Mouse (Mus musculus) intestine, embryonic 15.5 days (tissue): Measurements from ENCODE around the gene Tpst1. TPM values are rescaled to one million over a fixed set of nuclear protein-coding genes. Genes with fewer than 3 reads are reported as not detected.
A peak's percentile ranks its signal among the peaks of the same experiment; 100 is the strongest.

ENCODE experiments used
- ATAC-seq: fragments of 200-750 bp; cut with Nextera tagmentation; 2 replicates; pipeline ENCODE4 v1.8.0; 2017; ENCODE audit warnings: moderate TSS enrichment, moderate library complexity
- H3K27ac ChIP-seq: fragments of 300-500 bp; sonication (generic); 2 replicates; pipeline ENCODE4 v1.5.1; 2015; ENCODE audit warnings: mild to moderate bottlenecking, inconsistent platforms
- H3K27me3 ChIP-seq: fragments of 300-500 bp; sonication (generic); replicated peaks from 2 replicates; pipeline ENCODE4 v1.6.1; 2015; ENCODE audit warnings: inconsistent platforms
- H3K36me3 ChIP-seq: fragments of 300-500 bp; sonication (generic); 2 replicates; pipeline ENCODE4 v1.6.1; 2015; ENCODE audit warnings: inconsistent platforms
- H3K4me1 ChIP-seq: fragments of 300-500 bp; sonication (generic); replicated peaks from 2 replicates; pipeline ENCODE4 v1.6.1; 2015; ENCODE audit warnings: inconsistent platforms
- H3K4me2 ChIP-seq: fragments of 300-500 bp; sonication (generic); replicated peaks from 2 replicates; pipeline ENCODE4 v1.6.1; 2015; ENCODE audit warnings: mild to moderate bottlenecking, inconsistent platforms
- H3K4me3 ChIP-seq: fragments of 300-500 bp; sonication (generic); replicated peaks from 2 replicates; pipeline ENCODE4 v1.5.1; 2015; ENCODE audit warnings: inconsistent platforms
- H3K9ac ChIP-seq: fragments of 300-500 bp; sonication (generic); 2 replicates; pipeline ENCODE4 v1.6.1; 2015; ENCODE audit warnings: inconsistent platforms
- H3K9me3 ChIP-seq: fragments of 300-500 bp; sonication (generic); 2 replicates; pipeline ENCODE4 v1.6.1; 2016; ENCODE audit warnings: inconsistent platforms
- WGBS: fragments of 180-500 bp; shearing (Covaris S2); methylation state at CpG from one replicate; pipeline ENCODE4 v1.1.7; 2015; 5-methylcytosine and 5-hydroxymethylcytosine counted together
- polyA plus RNA-seq: library from polyadenylated mRNA; unstranded; fragments of >200 nt; fragmentation: Nextera tagmentation; extraction: Ambion mirVana; gene quantifications from 2 replicates; pipeline ENCODE4 v1.2.1, GENCODE M21; 2015

Gene Tpst1
- polyA plus RNA-seq, 1 experiment from 2014 or later = 59.8 TPM

DNA sequence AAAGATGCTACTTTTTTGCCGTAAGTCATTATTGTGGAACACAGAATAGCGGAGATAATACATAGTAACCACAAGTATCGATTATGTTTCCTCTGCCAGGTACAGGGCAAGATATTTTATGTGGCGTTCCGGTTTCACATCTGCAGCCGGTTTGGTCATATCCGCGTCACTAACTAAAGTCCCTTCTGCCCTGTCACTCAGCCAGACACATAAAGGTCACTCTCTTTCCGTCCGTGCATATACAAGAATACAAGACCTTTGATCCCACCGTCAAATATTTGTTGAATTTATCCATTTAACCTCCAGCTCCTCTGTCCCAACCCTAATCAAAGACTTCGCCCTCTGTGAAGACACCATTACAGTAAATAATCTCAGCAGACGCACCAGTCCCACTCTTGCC is 63.5 kb downstream of the Tpst1 start:
- Histone ChIP-seq H3K9ac (no peak overlapping the region), H3K27ac (no peak overlapping the region), H3K36me3 (no peaks in the 10 kb centered on the region), H3K27me3 (no peaks in the 10 kb centered on the region), H3K4me1 (no peaks in the 10 kb centered on the region), H3K4me3 (no peak overlapping the region), H3K4me2 (no peak overlapping the region), H3K9me3 (no peaks in the 10 kb centered on the region)
- 93% methylated on average over 13 of the region's 13 CpGs for whole genome bisulfite sequencing
- no peak for ATAC-seq

DNA sequence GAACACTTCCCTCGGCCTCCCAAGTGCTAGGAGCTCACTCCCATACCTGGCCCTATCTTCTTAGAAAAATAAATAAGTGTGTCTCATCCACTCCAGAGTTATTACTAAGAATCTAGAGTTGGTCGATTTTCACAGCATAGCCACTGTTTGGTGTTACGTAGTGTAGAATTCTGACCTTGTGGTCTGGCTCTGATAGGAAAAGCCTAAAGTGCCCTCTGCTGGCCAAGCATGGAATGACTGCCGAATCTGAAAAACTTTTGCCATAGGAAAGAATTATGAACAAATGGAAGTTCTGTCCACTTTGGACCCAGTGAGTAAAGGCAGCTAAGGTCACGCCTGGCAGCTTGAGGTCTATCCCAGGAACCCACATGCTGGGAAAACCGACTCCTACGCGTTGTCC is 66.3 kb downstream of the Tpst1 start:
- no peak overlapping the region for H3K4me2 ChIP-seq

DNA sequence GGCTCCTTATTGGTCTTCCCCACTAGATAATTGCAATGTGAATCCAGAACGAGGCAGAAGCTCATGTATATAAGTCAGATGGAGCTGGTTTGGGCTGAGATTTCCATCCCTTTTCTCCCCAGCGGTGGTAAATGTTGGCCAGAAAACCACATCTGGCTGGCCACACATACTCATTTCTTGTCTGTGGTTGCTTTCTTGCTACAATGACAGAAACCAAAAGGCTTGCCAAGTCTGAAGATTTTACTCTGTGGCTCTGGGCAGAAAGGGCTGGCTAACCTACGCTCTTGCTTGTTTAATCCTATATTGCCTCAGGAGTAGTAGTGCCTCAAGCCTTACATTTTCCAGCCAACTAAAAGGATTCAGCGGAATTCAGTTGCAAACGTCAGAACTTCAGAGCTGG is 68.0 kb downstream of the Tpst1 start:
- peaks cover 11% of the 10 kb centered on the region for H3K4me1 ChIP-seq
- WGBS = 83% methylated on average over 5 of the region's 5 CpGs
- H3K4me3 ChIP-seq = no peak overlapping the region
- H3K27ac ChIP-seq = no peak overlapping the region
- no peaks in the 10 kb centered on the region for H3K27me3 ChIP-seq
- H3K4me2 ChIP-seq = no peak overlapping the region
- no peaks in the 10 kb centered on the region for H3K9me3 ChIP-seq
- H3K9ac ChIP-seq = no peak overlapping the region
- ATAC-seq = no peak
- H3K36me3 ChIP-seq = no peaks in the 10 kb centered on the region

More for the DNA sequence above, 66.3 kb downstream of the Tpst1 start:
- Histone ChIP-seq H3K9ac (no peak overlapping the region), H3K36me3 (no peaks in the 10 kb centered on the region), H3K9me3 (no peaks in the 10 kb centered on the region), H3K4me1 (peaks cover 6% of the 10 kb centered on the region), H3K27me3 (no peaks in the 10 kb centered on the region), H3K27ac (no peak overlapping the region), H3K4me3 (no peak overlapping the region)
- no peak for ATAC-seq
- 25% methylated on average over 8 of the region's 8 CpGs for WGBS

DNA sequence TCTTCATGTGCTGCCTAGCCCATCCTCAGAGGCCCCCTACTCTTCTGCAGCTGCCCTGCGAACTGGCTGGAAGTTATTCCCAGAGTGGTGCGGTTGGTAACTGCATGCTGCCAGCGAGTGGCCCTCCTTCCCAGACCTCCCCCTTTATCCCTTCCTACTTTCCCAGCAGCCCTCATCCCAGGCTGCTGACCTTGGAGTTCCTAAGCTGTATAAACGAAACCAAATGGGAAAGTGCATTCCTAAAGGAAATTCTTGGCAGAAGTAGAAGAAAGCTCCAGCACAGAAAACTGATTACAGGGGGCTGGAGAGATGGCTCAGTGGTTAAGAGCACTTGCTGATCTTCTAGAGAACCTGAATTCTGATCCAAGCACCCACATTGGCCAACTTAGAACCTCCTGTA is 68.9 kb downstream of the Tpst1 start:
- H3K4me2 ChIP-seq = no peak overlapping the region
- H3K4me1 ChIP-seq = peaks cover 11% of the 10 kb centered on the region
- H3K9ac ChIP-seq = no peak overlapping the region
- ATAC-seq = no peak
- H3K27me3 ChIP-seq = no peaks in the 10 kb centered on the region
- H3K27ac ChIP-seq = no peak overlapping the region
- H3K36me3 ChIP-seq = no peaks in the 10 kb centered on the region
- WGBS = 44% methylated on average over 4 of the region's 4 CpGs
- no peak overlapping the region for H3K4me3 ChIP-seq
- H3K9me3 ChIP-seq = no peaks in the 10 kb centered on the region

DNA sequence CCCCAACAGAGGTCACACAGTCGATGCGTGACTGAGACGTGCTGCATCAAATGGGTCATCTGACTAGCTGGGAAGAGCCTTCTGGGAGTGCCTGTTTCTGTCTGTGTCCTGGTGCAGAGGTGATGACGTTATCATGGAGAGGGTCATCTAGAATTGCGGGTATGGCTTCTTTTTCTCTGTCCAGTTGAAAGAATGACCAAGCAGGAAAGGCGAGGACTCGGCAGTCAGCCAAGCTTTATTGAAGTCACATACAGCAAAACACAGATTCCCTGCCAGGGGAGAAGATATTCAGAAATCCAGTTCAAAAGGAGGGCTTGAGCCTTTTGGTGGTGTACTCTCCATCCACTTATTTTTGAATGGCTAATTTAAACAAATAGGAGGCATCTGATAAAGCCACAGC is 70.0 kb downstream of the Tpst1 start:
- Histone ChIP-seq H3K9ac (no peak overlapping the region), H3K4me1 (peaks cover 11% of the 10 kb centered on the region), H3K9me3 (no peaks in the 10 kb centered on the region), H3K27me3 (no peaks in the 10 kb centered on the region), H3K36me3 (no peaks in the 10 kb centered on the region), H3K4me3 (no peak overlapping the region), H3K4me2 (no peak overlapping the region), H3K27ac (no peak overlapping the region)
- ATAC-seq = no peak
- WGBS = 92% methylated on average over 7 of the region's 7 CpGs

DNA sequence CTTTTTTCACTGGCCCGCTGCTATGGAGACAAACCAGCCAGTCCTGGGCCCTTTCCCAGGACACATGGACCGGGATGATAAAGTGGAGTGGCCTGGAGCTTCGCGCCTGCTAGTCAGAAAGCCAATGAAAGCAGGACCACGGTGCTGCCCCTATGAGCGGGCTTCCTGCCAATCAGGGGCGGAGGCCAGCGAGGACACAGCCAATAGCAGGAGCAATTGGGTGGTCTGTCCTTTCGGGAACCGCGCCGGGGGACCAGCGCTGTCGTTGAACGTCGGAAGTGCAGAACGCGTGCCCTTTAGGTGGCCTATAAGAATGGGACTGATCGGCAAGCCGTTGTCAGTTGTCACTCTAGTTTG is 70.8 kb downstream of the Tpst1 start:
- 5% methylated on average over 20 of the region's 20 CpGs for WGBS
- no peaks in the 10 kb centered on the region for H3K9me3 ChIP-seq
- no peaks in the 10 kb centered on the region for H3K27me3 ChIP-seq
- H3K36me3 ChIP-seq = no peaks in the 10 kb centered on the region
- H3K9ac ChIP-seq = peak overlapping the region; percentile 35
- peak overlapping the region; percentile 61; the same call in 1 of the 2 replicates for H3K27ac ChIP-seq
- H3K4me1 ChIP-seq = peaks cover 11% of the 10 kb centered on the region
- ATAC-seq = peak; percentile 32
- peak overlapping the region; percentile 96 for H3K4me2 ChIP-seq
- peak overlapping the region; percentile 62 for H3K4me3 ChIP-seq

DNA sequence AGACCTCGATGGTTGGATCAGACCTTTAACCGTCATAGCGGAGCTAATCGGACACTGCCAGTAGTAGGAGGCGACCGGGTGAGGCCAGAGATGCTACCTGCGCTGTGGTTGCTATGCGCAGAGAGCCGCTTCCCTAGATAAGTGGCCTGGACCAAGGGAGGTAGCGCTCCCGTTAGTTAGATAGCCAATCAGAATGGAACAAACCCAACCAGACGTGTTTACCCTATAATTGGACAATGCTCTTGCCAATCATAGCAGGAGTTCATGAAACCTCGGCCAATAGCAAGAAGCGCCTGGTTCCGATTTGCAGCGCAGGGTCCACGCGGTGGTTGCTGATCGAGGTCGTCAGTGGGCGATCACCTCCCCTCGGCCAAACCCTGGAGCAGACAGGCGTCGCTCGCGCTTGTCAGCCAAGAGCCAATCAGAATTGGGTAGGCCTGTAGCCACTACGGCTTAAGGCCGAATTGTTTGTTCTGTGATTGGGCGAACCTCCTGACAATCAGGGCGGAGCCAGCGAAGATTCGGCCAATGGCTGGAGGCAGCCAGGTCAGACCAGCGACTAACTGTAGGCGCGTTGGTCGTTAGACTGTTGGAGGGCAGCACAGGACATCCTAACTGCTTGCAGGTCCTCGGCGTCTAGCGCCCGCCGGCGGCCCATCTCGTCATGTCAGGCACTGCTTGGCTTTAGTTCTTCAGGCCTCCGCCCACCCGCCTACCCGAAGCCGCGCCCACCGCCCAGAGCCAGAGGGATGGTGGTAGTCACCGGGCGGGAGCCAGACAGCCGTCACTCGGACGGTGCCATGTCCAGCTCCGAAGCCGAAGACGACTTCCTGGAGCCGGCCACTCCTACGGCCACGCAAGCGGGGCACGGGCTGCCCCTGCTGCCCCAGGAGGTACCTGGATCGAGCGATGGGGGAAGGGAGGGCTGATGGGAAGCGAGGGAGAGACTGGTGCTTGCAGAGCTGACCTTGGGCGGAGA is 71.5 kb downstream of the Tpst1 start, which contains the start of gene Kctd7:
Gene Kctd7 (plus strand): TSS at position 528 of the 979 bp plus-strand sequence.
- peak within 1 kb of the TSS; percentile 96 for H3K4me2 ChIP-seq
- H3K4me3 ChIP-seq = peak within 1 kb of the TSS; percentile 62
- peak; percentile 99 for ATAC-seq
- H3K9ac ChIP-seq = peak within 1 kb of the TSS; percentile 77
- H3K4me1 ChIP-seq = peaks cover 11% of the 10 kb centered on the region
- H3K27me3 ChIP-seq = no peaks in the 10 kb centered on the region
- WGBS = under 1% methylated on average over 66 of the region's 66 CpGs
- H3K9me3 ChIP-seq = no peaks in the 10 kb centered on the region
- no peaks in the 10 kb centered on the region for H3K36me3 ChIP-seq
- H3K27ac ChIP-seq = peak within 1 kb of the TSS; percentile 61

DNA sequence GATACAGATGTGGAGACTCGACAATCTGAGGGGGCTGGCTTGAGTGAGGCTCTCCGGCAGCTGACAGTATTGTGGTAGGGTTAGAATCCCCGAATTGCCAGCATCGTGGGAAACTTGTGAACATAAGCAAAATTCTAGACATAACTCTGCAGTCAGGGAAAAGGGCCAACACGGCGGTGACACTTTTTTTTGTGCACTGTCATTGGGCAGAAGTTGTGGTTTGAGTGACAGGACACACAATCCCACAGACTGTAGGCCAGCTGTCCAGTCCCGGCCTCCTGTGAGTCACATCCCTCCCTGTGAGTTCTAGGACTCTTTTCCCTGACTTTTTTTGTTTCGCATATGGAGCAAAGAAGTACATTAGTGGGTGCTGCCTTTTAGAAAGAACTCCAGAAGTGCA is 72.8 kb downstream of the Tpst1 start:
- 82% methylated on average over 8 of the region's 8 CpGs for whole genome bisulfite sequencing
- peaks cover 11% of the 10 kb centered on the region for H3K4me1 ChIP-seq
- peak overlapping the region; percentile 96 for H3K4me2 ChIP-seq
- no peaks in the 10 kb centered on the region for H3K27me3 ChIP-seq
- no peak for ATAC-seq
- no peaks in the 10 kb centered on the region for H3K9me3 ChIP-seq
- H3K4me3 ChIP-seq = no peak overlapping the region
- H3K36me3 ChIP-seq = no peaks in the 10 kb centered on the region
- H3K27ac ChIP-seq = no peak overlapping the region
- no peak overlapping the region for H3K9ac ChIP-seq

DNA sequence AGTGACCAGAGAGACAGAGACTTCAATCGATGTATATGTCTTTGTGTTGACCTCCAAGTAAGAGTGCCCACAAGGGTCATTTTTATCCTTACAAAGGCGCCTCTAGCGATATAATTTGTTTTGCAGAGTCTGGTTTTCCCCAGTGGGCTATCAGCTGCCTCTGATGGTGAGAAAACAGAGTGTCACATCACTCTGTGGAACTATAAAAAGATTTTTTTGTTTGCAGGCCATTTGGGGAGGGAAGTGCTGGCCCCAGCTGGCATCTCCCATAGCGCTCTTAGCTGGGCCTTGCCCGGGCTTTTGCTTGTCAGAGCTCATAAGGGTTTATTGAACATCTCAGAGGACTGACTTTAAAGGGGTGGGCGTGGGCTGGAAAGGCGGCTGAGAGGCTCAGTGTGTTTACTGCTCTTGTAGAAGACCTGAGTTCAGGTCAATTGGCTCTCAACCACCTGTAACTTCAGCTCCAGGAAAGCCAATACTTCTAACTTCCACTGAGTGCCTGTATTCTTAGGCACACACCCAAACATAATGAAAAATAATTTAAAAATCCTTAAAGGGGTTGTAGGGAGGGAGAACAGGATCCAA is 76.7 kb downstream of the Tpst1 start:
- WGBS = 76% methylated on average over 7 of the region's 7 CpGs
- no peaks in the 10 kb centered on the region for H3K36me3 ChIP-seq
- H3K4me3 ChIP-seq = no peak overlapping the region
- H3K9me3 ChIP-seq = no peaks in the 10 kb centered on the region
- H3K4me2 ChIP-seq = no peak overlapping the region
- H3K4me1 ChIP-seq = peaks cover 5% of the 10 kb centered on the region; the same call in 1 of the 2 replicates
- no peak overlapping the region for H3K9ac ChIP-seq
- no peak for ATAC-seq
- H3K27ac ChIP-seq = no peak overlapping the region
- no peaks in the 10 kb centered on the region for H3K27me3 ChIP-seq

DNA sequence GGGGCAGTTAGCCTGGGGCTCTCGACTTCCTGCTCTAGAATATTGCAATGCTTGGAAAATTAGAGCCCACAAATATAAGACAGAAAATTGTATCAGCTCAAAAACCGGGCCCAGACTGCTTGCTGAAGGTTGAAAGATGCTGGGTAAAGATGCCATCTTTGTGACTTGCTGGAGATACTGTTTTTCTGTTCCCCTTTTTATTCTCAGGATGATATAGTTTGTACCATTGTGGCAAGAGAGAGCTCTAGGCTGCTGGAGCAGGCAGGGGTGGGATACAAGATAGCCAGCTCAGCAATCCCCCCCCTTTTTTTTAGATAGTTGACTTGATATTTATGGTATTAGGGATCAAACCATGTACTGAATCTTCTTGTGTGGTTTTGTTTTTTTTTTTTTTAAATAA is 81.2 kb downstream of the Tpst1 start:
- H3K9ac ChIP-seq = no peak overlapping the region
- no peak overlapping the region for H3K27ac ChIP-seq
- H3K9me3 ChIP-seq = no peaks in the 10 kb centered on the region
- WGBS = 82% methylated on average over 2 of the region's 2 CpGs
- H3K4me3 ChIP-seq = no peak overlapping the region
- no peak for ATAC-seq
- no peak overlapping the region for H3K4me2 ChIP-seq
- no peaks in the 10 kb centered on the region for H3K4me1 ChIP-seq
- no peaks in the 10 kb centered on the region for H3K27me3 ChIP-seq
- H3K36me3 ChIP-seq = no peaks in the 10 kb centered on the region

DNA sequence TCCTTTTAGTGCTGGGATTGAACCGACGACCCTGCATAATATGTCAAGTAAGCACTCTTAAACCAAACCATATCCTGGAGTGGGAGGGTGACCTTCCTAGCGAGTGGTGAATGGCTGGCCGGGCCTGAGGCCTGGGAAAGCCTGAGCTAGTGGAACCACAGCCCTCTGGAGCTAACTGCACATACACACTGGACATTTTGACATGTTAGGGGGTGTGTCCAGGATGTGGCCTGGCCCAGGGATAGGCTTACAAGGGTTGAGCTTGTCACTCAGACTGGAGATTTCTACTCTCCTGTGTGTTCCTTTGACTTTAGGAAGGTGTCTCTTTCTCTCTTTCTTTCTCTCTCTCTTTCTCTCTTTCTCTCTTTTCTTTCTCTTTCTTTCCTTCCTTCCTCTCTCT is 85.4 kb downstream of the Tpst1 start:
- no peaks in the 10 kb centered on the region for H3K27me3 ChIP-seq
- 80% methylated on average over 4 of the region's 4 CpGs for WGBS
- H3K4me2 ChIP-seq = no peak overlapping the region
- H3K9me3 ChIP-seq = no peaks in the 10 kb centered on the region
- no peak overlapping the region for H3K27ac ChIP-seq
- no peaks in the 10 kb centered on the region for H3K36me3 ChIP-seq
- ATAC-seq = no peak
- no peak overlapping the region for H3K4me3 ChIP-seq
- no peaks in the 10 kb centered on the region for H3K4me1 ChIP-seq
- no peak overlapping the region for H3K9ac ChIP-seq

DNA sequence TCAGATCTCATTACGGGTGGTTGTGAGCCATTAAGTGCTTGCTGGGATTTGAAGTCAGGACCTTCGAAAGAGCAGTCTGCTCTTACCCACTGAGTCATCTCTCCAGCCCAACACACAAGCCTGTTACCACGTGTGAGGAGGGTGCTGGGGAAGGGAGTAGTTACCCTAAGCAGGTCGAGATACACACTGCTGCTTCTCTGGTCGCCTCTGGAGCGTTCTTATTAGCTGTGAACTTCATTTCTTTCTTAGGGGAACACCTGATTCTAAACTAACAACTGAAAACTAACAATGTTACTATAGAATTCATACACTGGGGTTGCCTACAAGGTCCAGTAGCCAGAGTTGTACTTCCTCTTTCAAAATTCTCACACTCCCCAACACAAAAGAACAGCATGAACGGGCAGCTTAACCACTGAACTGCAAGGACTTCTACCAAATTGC is 86.7 kb downstream of the Tpst1 start:
- 62% methylated on average over 7 of the region's 7 CpGs for WGBS

More for the DNA sequence above, 86.7 kb downstream of the Tpst1 start:
- no peak overlapping the region for H3K4me2 ChIP-seq
- H3K27me3 ChIP-seq = no peaks in the 10 kb centered on the region
- H3K36me3 ChIP-seq = no peaks in the 10 kb centered on the region
- no peak overlapping the region for H3K27ac ChIP-seq
- no peak for ATAC-seq
- no peaks in the 10 kb centered on the region for H3K4me1 ChIP-seq
- no peaks in the 10 kb centered on the region for H3K9me3 ChIP-seq
- no peak overlapping the region for H3K4me3 ChIP-seq
- H3K9ac ChIP-seq = no peak overlapping the region
